Mouse (Mus musculus) mouse trophoblast stem cell (cell line): ENCODE measurements around the gene Havcr1.

Experiments used
- in situ Hi-C, 2 experiments: fragments of 300-500 bp; cut with MseI, MboI; formaldehyde crosslinking; loops; 2 replicates in 1 of 2; 3 replicates in 1 of 2; pipeline ENCODE4 v1.15.1; 2025

Gene Havcr1

GRCm38 (mm10) chr11:46819930-46820329 lies 85.0 kb downstream of the Havcr1 start:
- in situ Hi-C loops: no loop called here
